Mouse (Mus musculus) heart, adult 2 months (tissue): ENCODE data around the gene Tmco2. TPM values are rescaled to one million over a fixed set of nuclear protein-coding genes. Genes with fewer than 3 reads are reported as not detected.
"Not testable (repeated sequence)": the region's sequence is repeated elsewhere in the genome, so short reads cannot be mapped to it uniquely, and the experiment has no call there.

ENCODE experiments used
- DNase-seq, 2 experiments: peaks; one replicate each; pipeline ENCODE4 v3.0.0; 2021
- H3K27ac ChIP-seq: fragments of 200-600 bp; 2 replicates; pipeline ENCODE4 v1.8.1; 2022
- H3K27me3 ChIP-seq: fragments of 200-500 bp; 2 replicates; pipeline ENCODE4 v1.6.1; 2012; ENCODE audit warnings: mild to moderate bottlenecking, low read length, inconsistent platforms, mixed read lengths; ENCODE audit not compliant: control insufficient read depth, insufficient read depth
- H3K36me3 ChIP-seq: fragments of 200-500 bp; 2 replicates; pipeline ENCODE4 v1.6.1; 2012; ENCODE audit warnings: low read length, inconsistent platforms; ENCODE audit not compliant: control insufficient read depth, insufficient read depth
- H3K4me1 ChIP-seq: fragments of 200-500 bp; 2 replicates; pipeline ENCODE4 v1.6.1; 2011; ENCODE audit warnings: low read length; ENCODE audit not compliant: control insufficient read depth, insufficient read depth
- H3K4me3 ChIP-seq: fragments of 200-600 bp; 2 replicates; pipeline ENCODE4 v1.8.1; 2022
- H3K79me2 ChIP-seq: fragments of 200-500 bp; replicated peaks from 2 replicates; pipeline ENCODE4 v1.6.1; 2012; ENCODE audit warnings: mild to moderate bottlenecking, inconsistent platforms, low read length, moderate library complexity, mixed read lengths; ENCODE audit not compliant: control insufficient read depth, insufficient read depth
- H3K9ac ChIP-seq: fragments of 200-500 bp; 2 replicates; pipeline ENCODE4 v1.6.1; 2012; ENCODE audit warnings: low read depth, mild to moderate bottlenecking, control low read depth, inconsistent platforms, low read length, mixed read lengths
- CTCF ChIP-seq: fragments of 200-600 bp; IDR thresholded peaks from 2 replicates; pipeline ENCODE4 v1.8.1; 2022; ENCODE audit warnings: antibody characterized with exemption, mild to moderate bottlenecking, moderate library complexity
- EP300 ChIP-seq: fragments of 200-500 bp; IDR thresholded peaks from 2 replicates; pipeline ENCODE4 v1.6.1; 2011; ENCODE audit warnings: low read depth, low read length, control low read depth; ENCODE audit not compliant: insufficient read depth
- POLR2A ChIP-seq: fragments of 200-500 bp; IDR thresholded peaks from 2 replicates; pipeline ENCODE4 v1.6.1; 2011; ENCODE audit warnings: mild to moderate bottlenecking, low read depth, low read length, control low read depth; ENCODE audit not compliant: insufficient read depth
- WGBS: fragments of 180-500 bp; shearing (Covaris S2); methylation state at CpG from one replicate; pipeline ENCODE4 v1.1.7; 2018; 5-methylcytosine and 5-hydroxymethylcytosine counted together
- intact Hi-C: fragments of 180-260 bp; cut with DNase I; formaldehyde crosslinking; loops from one replicate; pipeline ENCODE4 v1.15.1; 2025
- polyA plus RNA-seq: library from polyadenylated mRNA; depleted of rRNA; stranded (reverse); fragments of >200 nt; gene quantifications from 2 replicates; pipeline ENCODE4 v1.2.3, GENCODE M21; 2012
- total RNA-seq, 2 experiments: library from RNA; stranded (reverse); gene quantifications; 2 replicates each; pipeline ENCODE4 v1.2.3; 2021

Tmco2 gene
- total and polyA plus RNA-seq, 3 experiments = 0.16 TPM; not detected in 2

DNA sequence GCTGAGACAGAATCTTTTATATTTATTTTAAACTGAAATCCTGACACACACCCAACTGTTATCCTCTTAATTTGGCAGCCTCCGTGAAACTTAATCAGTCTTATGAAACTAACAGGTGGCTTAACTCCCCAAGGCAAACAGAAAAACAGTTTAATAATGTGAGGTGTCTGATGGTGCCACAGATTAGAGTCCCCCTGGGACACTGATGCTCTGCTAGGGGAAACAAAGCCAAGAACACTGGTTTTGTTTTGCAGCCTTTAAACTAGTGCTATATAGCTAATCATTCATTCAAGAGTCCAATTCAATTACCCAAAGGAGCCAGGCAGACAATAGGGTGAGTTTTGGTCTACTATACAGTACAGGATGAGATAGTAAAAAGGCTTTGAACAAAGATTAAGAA, 28.6 kb downstream of the Tmco2 start:
- intact Hi-C loops = no loop called here
- no peak for TF ChIP-seq CTCF
- no peak for TF ChIP-seq EP300
- no peak for TF ChIP-seq POLR2A

GRCm38 (mm10) chr4:121077915-121078646, 30.9 kb downstream of the Tmco2 start:
- no peaks in the 10 kb centered on the region for H3K79me2 ChIP-seq
- no peak overlapping the region for H3K27ac ChIP-seq
- H3K9ac ChIP-seq = no peak overlapping the region
- no peak for DNase-seq
- H3K4me3 ChIP-seq = no peak overlapping the region
- no peaks in the 10 kb centered on the region; the same call in 1 of the 2 replicates for H3K36me3 ChIP-seq
- H3K27me3 ChIP-seq = no peaks in the 10 kb centered on the region
- TF ChIP-seq CTCF (no peak), EP300 (no peak), POLR2A (no peak)
- no peaks in the 10 kb centered on the region for H3K4me1 ChIP-seq
- intact Hi-C loops = no loop called here
- 83% methylated on average over 3 of the region's 3 CpGs for WGBS

More for the DNA sequence above, 28.6 kb downstream of the Tmco2 start:
- no peak for DNase-seq
- H3K27ac ChIP-seq = no peak overlapping the region
- no peaks in the 10 kb centered on the region; the same call in 1 of the 2 replicates for H3K36me3 ChIP-seq
- no peaks in the 10 kb centered on the region for H3K27me3 ChIP-seq
- H3K79me2 ChIP-seq = no peaks in the 10 kb centered on the region
- no peak overlapping the region for H3K9ac ChIP-seq
- H3K4me1 ChIP-seq = no peaks in the 10 kb centered on the region
- no peak overlapping the region for H3K4me3 ChIP-seq
- 57% methylated on average over 1 of the region's 1 CpGs for WGBS

DNA sequence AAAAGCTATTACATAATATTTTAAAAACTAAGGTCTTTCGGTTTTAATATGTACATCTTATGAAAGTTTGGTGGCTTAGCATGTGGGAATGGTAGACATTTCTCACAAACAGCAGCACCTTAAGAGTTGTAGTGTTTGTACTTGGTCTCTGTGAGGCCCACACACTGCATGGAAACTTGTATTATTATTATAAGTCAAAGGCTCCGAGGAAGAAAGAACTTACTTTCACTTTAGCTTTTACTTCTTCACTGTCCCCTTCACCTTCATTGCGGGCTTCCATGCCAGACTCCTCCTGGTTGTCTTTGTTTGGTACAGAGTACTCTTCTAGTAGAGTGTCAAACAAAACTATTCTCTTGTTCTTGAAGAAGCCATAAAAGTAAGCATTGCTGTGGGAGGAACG, 34.8 kb downstream of the Tmco2 start:
- 87% methylated on average over 4 of the region's 4 CpGs for WGBS
- Histone ChIP-seq H3K4me1 (no peaks in the 10 kb centered on the region), H3K4me3 (no peak overlapping the region), H3K9ac (no peak overlapping the region), H3K27ac (no peak overlapping the region), H3K27me3 (no peaks in the 10 kb centered on the region), H3K79me2 (no peaks in the 10 kb centered on the region), H3K36me3 (no peaks in the 10 kb centered on the region; the same call in 1 of the 2 replicates)
- TF ChIP-seq POLR2A = no peak
- TF ChIP-seq CTCF = no peak
- no peak for TF ChIP-seq EP300
- DNase-seq = no peak
- intact Hi-C loops = no loop called here

DNA sequence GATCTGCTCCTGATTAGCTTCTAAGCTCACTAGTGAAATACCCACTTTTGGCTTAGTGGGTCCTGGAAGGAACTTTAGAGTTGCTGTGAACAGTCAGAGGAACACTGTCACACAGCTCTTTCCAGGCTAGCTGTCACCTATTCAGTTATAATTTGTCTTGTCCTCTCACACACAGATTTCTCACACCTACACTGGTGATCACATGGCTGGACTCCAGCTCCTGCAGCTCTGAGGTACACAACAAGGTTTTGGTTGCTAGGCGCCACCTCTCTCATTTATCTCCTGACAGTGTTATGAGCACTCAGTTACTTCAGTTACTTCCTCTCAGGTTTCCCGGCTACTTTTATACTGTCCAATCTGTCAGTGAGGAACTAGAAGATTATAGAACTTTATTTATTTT, 43.7 kb downstream of the Tmco2 start:
- no peaks in the 10 kb centered on the region for H3K79me2 ChIP-seq
- intact Hi-C loops = no loop called here
- no peaks in the 10 kb centered on the region for H3K4me1 ChIP-seq
- TF ChIP-seq POLR2A (no peak), EP300 (no peak), CTCF (no peak)
- H3K27ac ChIP-seq = no peak overlapping the region
- no peaks in the 10 kb centered on the region for H3K27me3 ChIP-seq
- no peaks in the 10 kb centered on the region; the same call in 1 of the 2 replicates for H3K36me3 ChIP-seq
- 65% methylated on average over 2 of the region's 2 CpGs for WGBS
- H3K9ac ChIP-seq = no peak overlapping the region
- no peak overlapping the region for H3K4me3 ChIP-seq
- no peak for DNase-seq

DNA sequence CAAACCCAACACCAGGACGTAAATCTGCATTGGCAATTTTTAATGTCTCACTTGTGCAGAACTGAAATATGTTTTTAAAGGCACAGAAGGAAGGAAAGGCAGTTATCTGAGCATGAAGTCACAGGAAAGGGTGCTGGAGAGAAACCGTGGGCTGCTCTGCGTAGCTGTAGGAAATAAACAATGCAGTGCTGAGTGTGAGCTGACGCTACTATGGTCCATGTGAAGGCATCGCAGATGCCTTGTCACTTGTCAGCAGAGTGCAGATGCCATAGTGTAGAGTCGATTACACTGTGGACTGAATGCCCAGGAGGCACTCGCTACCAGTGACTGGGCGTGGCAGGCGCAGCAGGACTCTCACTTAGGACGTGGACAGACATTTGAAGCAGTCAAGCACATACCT, 49.8 kb downstream of the Tmco2 start:
- H3K36me3 ChIP-seq, H3K27me3 ChIP-seq, H3K4me3 ChIP-seq, H3K79me2 ChIP-seq, DNase-seq, intact Hi-C loops, H3K4me1 ChIP-seq, H3K9ac ChIP-seq, H3K27ac ChIP-seq: not testable (repeated sequence)
- WGBS = 60% methylated on average over 10 of the region's 10 CpGs

DNA sequence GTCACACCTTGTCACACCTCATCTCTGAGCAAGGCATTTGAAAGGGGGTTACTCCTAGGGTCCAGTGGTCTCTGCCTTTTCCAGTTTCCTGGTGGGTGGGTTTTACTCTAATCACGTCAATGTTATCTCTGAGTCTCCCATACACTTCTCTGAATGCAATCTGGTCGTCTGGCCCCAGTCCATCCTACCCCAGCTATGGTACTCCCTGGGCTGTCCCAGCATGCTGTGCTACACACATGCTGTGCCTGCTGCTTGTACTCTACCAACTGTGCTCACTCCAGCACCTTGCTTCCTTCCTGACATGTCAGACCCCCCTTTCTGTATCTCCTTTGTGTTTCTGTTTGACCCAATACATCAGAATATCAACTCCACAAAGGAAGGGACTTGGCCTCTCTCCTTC, 52.0 kb downstream of the Tmco2 start:
- no peaks in the 10 kb centered on the region; the same call in 1 of the 2 replicates for H3K27me3 ChIP-seq
- no peak overlapping the region for H3K27ac ChIP-seq
- TF ChIP-seq POLR2A (no peak), CTCF (no peak), EP300 (no peak)
- no peak overlapping the region for H3K9ac ChIP-seq
- H3K36me3 ChIP-seq = no peaks in the 10 kb centered on the region; the same call in 1 of the 2 replicates
- intact Hi-C loops = no loop called here
- H3K4me3 ChIP-seq = no peak overlapping the region
- 49% methylated on average over 2 of the region's 2 CpGs for WGBS
- DNase-seq = no peak
- H3K4me1 ChIP-seq = no peaks in the 10 kb centered on the region
- H3K79me2 ChIP-seq = no peaks in the 10 kb centered on the region
